Mouse (Mus musculus) testis, adult 2 months (tissue): Measurements from ENCODE around the gene Msi1. TPM values are rescaled to one million over a fixed set of nuclear protein-coding genes. Genes with fewer than 3 reads are reported as not detected.
A peak's percentile ranks its signal among the peaks of the same experiment; 100 is the strongest.

Experiments used
- H3K27ac ChIP-seq: fragments of 200-500 bp; 2 replicates; pipeline ENCODE4 v1.5.1; 2012; ENCODE audit warnings: low read depth, low read length; ENCODE audit not compliant: control insufficient read depth, insufficient read depth
- H3K27me3 ChIP-seq: fragments of 200-500 bp; 2 replicates; pipeline ENCODE4 v1.6.1; 2012; ENCODE audit warnings: mild to moderate bottlenecking, low read length, moderate library complexity; ENCODE audit not compliant: control insufficient read depth, insufficient read depth
- H3K36me3 ChIP-seq: fragments of 200-500 bp; 2 replicates; pipeline ENCODE4 v1.6.1; 2012; ENCODE audit warnings: mild to moderate bottlenecking, low read length; ENCODE audit not compliant: control insufficient read depth, insufficient read depth
- H3K4me1 ChIP-seq: fragments of 200-500 bp; 2 replicates; pipeline ENCODE4 v1.6.1; 2012; ENCODE audit warnings: low read length; ENCODE audit not compliant: control insufficient read depth, insufficient read depth
- H3K4me3 ChIP-seq: fragments of 200-500 bp; 2 replicates; pipeline ENCODE4 v1.5.1; 2012; ENCODE audit warnings: low read depth, mild to moderate bottlenecking, low read length, moderate library complexity, mixed read lengths; ENCODE audit not compliant: control insufficient read depth
- CTCF ChIP-seq: fragments of 200-500 bp; IDR thresholded peaks from 2 replicates; pipeline ENCODE4 v1.5.1; 2012; ENCODE audit warnings: low read depth, mild to moderate bottlenecking, inconsistent platforms, low read length, moderate library complexity; ENCODE audit not compliant: control insufficient read depth, insufficient read depth, insufficient replicate concordance
- POLR2A ChIP-seq: fragments of 200-500 bp; IDR thresholded peaks from 2 replicates; pipeline ENCODE4 v1.6.1; 2012; ENCODE audit warnings: low read depth, mild to moderate bottlenecking, inconsistent platforms, low read length, moderate library complexity; ENCODE audit not compliant: control insufficient read depth
- polyA plus RNA-seq: library from polyadenylated mRNA; depleted of rRNA; stranded (reverse); fragments of >200 nt; gene quantifications from 2 replicates; pipeline ENCODE4 v1.2.3, GENCODE M21; 2012; rRNA removed

Msi1 gene
- 61.9 and 63.9 TPM in 2 replicates for polyA plus RNA-seq

GRCm38 (mm10) chr5:115429359-115430186, at the start of gene Msi1:
Gene Msi1, plus strand, starts transcription at chr5:115429599.
- Histone ChIP-seq H3K36me3 (no peaks in the 10 kb centered on the region), H3K4me1 (peaks cover 14% of the 10 kb centered on the region), H3K27me3 (no peaks in the 10 kb centered on the region; the same call in 1 of the 2 replicates), H3K27ac (peak within 1 kb of the TSS; percentile 45), H3K4me3 (peak within 1 kb of the TSS; percentile 82)
- TF ChIP-seq POLR2A (0 out of 2 replicates have a peak, but pooled peaks have one; percentile 11), CTCF (no peak)

DNA sequence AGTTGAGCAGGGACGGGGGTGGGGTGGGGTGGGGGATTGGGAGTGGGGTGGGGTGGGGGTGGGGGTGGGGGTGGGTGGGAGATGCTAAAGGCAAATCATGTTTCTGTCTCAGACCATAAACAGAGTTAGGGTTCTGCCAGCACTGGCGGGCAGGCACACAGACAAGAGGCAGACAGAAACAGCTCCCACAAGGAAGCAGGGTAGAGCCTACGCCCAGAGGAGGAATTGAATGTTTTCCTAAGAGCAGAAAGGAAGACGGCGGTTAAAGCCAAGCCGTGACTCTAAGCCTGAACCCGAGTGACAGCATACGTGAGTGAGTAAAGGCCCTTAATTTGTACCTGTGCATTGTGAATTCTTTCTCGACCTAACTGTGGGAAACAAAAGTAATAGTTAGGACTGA, 37.5 kb upstream of the Msi1 start:
- no peak for TF ChIP-seq CTCF
- TF ChIP-seq POLR2A: no peak
- Histone ChIP-seq H3K4me3 (no peak overlapping the region), H3K36me3 (no peaks in the 10 kb centered on the region), H3K27me3 (no peaks in the 10 kb centered on the region), H3K4me1 (no peaks in the 10 kb centered on the region), H3K27ac (no peak overlapping the region)

DNA sequence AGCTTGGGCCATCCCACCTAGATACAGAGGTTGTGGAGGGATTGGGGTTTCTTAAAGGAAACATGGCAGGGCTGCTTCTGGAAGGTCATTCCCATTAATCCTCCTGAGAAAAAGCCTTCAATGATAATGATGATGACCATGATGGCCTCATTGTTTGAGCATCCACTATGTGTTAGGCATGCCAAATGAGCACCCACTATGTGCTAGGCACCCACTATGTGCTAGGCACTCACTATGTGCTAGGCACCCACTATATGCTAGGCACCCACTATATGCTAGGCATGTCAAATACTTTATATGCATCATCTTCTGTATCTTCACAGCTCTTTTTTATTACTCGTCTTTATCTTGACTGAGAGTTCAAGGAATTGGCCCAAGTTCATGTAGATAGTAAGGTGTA, 36.4 kb upstream of the Msi1 start:
- Histone ChIP-seq H3K4me1 (peaks cover 2% of the 10 kb centered on the region; the same call in 1 of the 2 replicates), H3K27ac (no peak overlapping the region), H3K4me3 (no peak overlapping the region), H3K27me3 (no peaks in the 10 kb centered on the region), H3K36me3 (no peaks in the 10 kb centered on the region)
- no peak for TF ChIP-seq CTCF
- no peak for TF ChIP-seq POLR2A

GRCm38 (mm10) chr5:115394223-115394622, 35.2 kb upstream of the Msi1 start:
- Histone ChIP-seq H3K4me3 (no peak overlapping the region), H3K36me3 (no peaks in the 10 kb centered on the region), H3K4me1 (peaks cover 4% of the 10 kb centered on the region), H3K27me3 (0 out of 2 replicates have a peak, but pooled peaks cover 2% of the 10 kb centered on the region), H3K27ac (no peak overlapping the region)
- TF ChIP-seq CTCF (no peak), POLR2A (no peak)

DNA sequence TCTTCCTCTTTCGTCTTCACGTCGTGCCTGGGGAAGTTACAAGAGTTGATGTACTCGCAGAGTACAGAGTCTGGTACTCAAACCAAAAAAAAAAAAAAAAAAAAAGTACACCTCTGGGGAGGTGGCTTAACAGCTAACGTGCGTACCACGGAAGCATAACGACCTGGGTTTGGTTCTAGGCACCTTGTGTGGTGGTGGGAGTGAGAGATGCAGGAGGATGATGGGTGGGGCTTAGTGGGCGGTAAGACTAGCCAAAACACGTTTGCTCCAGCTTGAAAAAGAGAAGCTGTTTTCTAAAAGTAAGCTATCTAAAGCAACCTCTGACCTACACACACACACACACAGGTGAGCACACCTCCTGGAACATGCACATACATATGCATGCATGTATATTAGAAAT, 34.6 kb upstream of the Msi1 start:
- Histone ChIP-seq H3K36me3 (no peaks in the 10 kb centered on the region), H3K4me1 (peaks cover 4% of the 10 kb centered on the region), H3K27ac (no peak overlapping the region), H3K27me3 (0 out of 2 replicates have a peak, but pooled peaks cover 2% of the 10 kb centered on the region), H3K4me3 (no peak overlapping the region)
- TF ChIP-seq CTCF: no peak
- TF ChIP-seq POLR2A: no peak

GRCm38 (mm10) chr5:115396654-115397053, 32.7 kb upstream of the Msi1 start:
- H3K27me3 ChIP-seq: 0 out of 2 replicates have a peak, but pooled peaks cover 2% of the 10 kb centered on the region
- no peaks in the 10 kb centered on the region for H3K36me3 ChIP-seq
- TF ChIP-seq CTCF: no peak
- TF ChIP-seq POLR2A: no peak
- no peak overlapping the region for H3K27ac ChIP-seq
- no peak overlapping the region for H3K4me3 ChIP-seq
- peaks cover 4% of the 10 kb centered on the region for H3K4me1 ChIP-seq

DNA sequence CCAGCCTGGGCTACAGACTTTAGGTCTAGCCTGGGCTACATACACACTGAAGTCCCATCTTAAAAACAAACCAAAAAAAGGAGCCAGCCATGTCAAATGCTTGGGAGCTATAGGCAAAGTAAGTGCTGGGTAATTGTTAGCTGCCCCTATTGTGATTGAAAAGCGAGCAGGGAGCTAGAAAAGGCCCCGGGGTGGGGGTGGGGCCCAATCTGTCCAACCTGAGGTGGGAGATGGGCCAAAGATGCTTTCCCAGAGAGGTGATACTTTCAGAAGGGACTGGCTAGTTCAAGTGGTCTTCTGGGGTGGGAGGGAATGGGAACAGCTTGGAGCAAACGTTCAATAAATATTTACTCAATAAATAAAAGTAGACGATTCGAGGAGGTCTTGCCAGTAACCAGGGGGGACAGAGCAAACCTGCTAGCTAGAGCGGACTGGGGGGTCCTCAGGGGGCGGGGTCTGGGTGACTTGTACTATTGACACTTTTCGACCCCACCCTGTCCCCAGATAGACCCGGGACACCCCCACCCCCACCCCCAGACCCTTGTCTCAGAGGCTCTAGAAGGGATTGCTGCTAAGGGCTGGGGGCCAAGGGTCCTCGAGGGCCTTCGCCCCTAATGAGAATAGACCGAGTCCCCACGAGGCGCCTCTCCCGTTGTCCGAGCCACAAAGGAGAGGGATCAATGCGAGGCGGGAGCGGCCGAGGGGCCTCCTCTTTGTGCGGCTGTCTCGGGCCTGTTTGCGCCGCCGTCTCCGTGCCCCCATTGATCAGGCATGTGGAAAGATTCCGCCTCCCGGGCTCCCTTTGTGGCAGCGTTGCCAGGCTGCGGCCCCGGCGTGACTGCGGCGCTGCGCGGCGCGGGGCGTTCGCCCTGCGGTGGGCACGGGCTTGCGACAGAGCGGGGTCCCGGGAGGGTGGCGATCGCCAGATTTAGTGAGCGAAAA, 31.3 kb upstream of the Msi1 start:
- peak overlapping the region; percentile 49 for H3K4me3 ChIP-seq
- no peaks in the 10 kb centered on the region for H3K36me3 ChIP-seq
- H3K4me1 ChIP-seq: peaks cover 4% of the 10 kb centered on the region
- no peak overlapping the region for H3K27ac ChIP-seq
- TF ChIP-seq POLR2A (no peak), CTCF (no peak)
- H3K27me3 ChIP-seq: 0 out of 2 replicates have a peak, but pooled peaks cover 2% of the 10 kb centered on the region
